Mouse (Mus musculus): Measurements from ENCODE around the gene Acot13. TPM values are rescaled to one million over a fixed set of nuclear protein-coding genes. Genes with fewer than 3 reads are reported as not detected.

Acot13 gene
- total and polyA plus RNA-seq, 2 experiments: 95.8 to 96.4 TPM

GRCm38 (mm10) chr13:24825587-24825986 is 5.8 kb downstream of the Acot13 start:
- peak; percentile 87 for DNase-seq (ENCODE audit: extremely low read depth, low read depth, low spot score)
- Histone ChIP-seq H3K4me1 (ENCODE audit: control insufficient read depth, insufficient read depth, low read length) (peaks cover 7% of the 10 kb centered on the region), H3K36me3 (ENCODE audit: control insufficient read depth, insufficient read depth, low read length) (no peaks in the 10 kb centered on the region), H3K4me3 (ENCODE audit: insufficient read depth, low read depth, low read length) (no peak overlapping the region), H3K9ac (ENCODE audit: low read depth, low read length) (no peak overlapping the region), H3K27me3 (ENCODE audit: control insufficient read depth, insufficient read depth, low read length) (no peaks in the 10 kb centered on the region), H3K79me2 (ENCODE audit: control insufficient read depth, insufficient read depth, low read length) (no peaks in the 10 kb centered on the region), H3K27ac (replicated peaks; ENCODE audit: insufficient read depth, low read depth, low read length) (peak overlapping the region; percentile 40; the same call in 1 of the 2 replicates)
- 16% methylated on average over 4 of the region's 4 CpGs for WGBS
- TF ChIP-seq POLR2A (IDR thresholded peaks at IDR 0.05; ENCODE audit: extremely low read depth, insufficient read depth, low read length) (no peak), CTCF (IDR thresholded peaks at IDR 0.05; ENCODE audit: low read depth, low read length) (no peak)

DNA sequence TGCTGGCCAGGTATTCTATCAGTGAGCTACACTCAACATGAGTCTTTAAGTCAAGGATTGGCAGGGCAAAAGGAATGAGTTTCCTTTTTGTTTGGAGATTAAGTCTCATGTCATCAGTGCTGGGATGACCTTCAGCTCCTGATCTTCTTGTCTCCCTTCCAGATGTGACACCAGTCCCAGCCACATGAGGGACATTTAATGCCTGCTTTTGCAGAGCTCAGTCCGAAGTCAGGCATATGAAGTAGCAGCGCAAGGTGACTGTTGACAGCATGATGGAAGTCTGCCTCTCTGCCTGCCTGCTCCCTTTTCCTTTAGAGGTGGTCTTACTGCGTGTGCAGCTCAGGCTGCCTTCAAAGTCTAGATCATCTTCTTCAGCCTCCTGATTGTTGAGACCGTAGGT is 6.7 kb downstream of the Acot13 start:
- Histone ChIP-seq H3K9ac (ENCODE audit: low read depth, low read length) (no peak overlapping the region), H3K4me1 (ENCODE audit: control insufficient read depth, insufficient read depth, low read length) (peaks cover 7% of the 10 kb centered on the region), H3K79me2 (ENCODE audit: control insufficient read depth, insufficient read depth, low read length) (no peaks in the 10 kb centered on the region), H3K27me3 (ENCODE audit: control insufficient read depth, insufficient read depth, low read length) (no peaks in the 10 kb centered on the region), H3K4me3 (ENCODE audit: insufficient read depth, low read depth, low read length) (no peak overlapping the region), H3K27ac (replicated peaks; ENCODE audit: insufficient read depth, low read depth, low read length) (no peak overlapping the region), H3K36me3 (ENCODE audit: control insufficient read depth, insufficient read depth, low read length) (peaks cover 1% of the 10 kb centered on the region; the same call in 1 of the 2 replicates)
- no peak for TF ChIP-seq CTCF (IDR thresholded peaks at IDR 0.05; ENCODE audit: low read depth, low read length)
- no peak for TF ChIP-seq POLR2A (IDR thresholded peaks at IDR 0.05; ENCODE audit: extremely low read depth, insufficient read depth, low read length)
- DNase-seq (ENCODE audit: extremely low read depth, low read depth, low spot score): no peak
- 94% methylated on average over 4 of the region's 4 CpGs for WGBS

DNA sequence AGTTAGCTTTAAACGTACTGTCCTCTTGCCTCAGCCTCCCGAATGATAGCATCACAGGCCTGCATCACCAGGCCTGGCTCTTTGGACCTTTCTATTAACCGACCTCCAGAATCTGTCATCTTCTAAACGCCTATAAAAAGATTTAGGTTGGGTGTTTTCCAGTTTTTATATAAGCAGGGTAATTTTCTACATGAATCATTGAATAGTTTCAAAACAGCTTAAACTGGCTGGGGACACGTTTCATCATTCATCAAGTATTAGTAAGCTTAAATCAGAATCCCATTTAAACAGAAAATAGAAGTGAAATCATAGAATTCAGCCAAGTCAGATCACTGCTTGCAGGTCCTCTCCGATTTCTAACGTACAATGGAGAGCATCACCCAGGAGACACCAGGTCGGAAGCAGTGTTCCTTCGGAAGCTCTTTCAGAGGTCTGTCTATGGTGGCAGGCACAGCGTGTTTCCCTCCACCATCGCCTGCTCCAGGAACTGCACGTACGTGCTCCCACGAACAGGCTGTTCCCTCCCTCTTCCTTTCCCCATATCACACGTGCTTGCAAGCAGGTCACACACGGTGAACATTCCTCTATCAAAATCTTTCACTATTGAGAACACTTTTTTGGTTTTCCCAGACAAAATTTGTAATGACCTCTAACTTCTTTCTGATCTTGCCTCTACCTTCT is 8.5 kb downstream of the Acot13 start:
- TF ChIP-seq CTCF (IDR thresholded peaks at IDR 0.05; ENCODE audit: low read depth, low read length): no peak
- TF ChIP-seq POLR2A (IDR thresholded peaks at IDR 0.05; ENCODE audit: extremely low read depth, insufficient read depth, low read length): no peak
- Histone ChIP-seq H3K79me2 (ENCODE audit: control insufficient read depth, insufficient read depth, low read length) (no peaks in the 10 kb centered on the region), H3K4me3 (ENCODE audit: insufficient read depth, low read depth, low read length) (no peak overlapping the region), H3K27me3 (ENCODE audit: control insufficient read depth, insufficient read depth, low read length) (no peaks in the 10 kb centered on the region), H3K4me1 (ENCODE audit: control insufficient read depth, insufficient read depth, low read length) (peaks cover 7% of the 10 kb centered on the region), H3K27ac (replicated peaks; ENCODE audit: insufficient read depth, low read depth, low read length) (no peak overlapping the region), H3K36me3 (ENCODE audit: control insufficient read depth, insufficient read depth, low read length) (peaks cover 5% of the 10 kb centered on the region; the same call in 1 of the 2 replicates), H3K9ac (ENCODE audit: low read depth, low read length) (no peak overlapping the region)
- no peak for DNase-seq (ENCODE audit: extremely low read depth, low read depth, low spot score)
- 86% methylated on average over 16 of the region's 16 CpGs for WGBS

GRCm38 (mm10) chr13:24819931-24820330 is 11.4 kb downstream of the Acot13 start:
- TF ChIP-seq CTCF (IDR thresholded peaks at IDR 0.05; ENCODE audit: low read depth, low read length) (no peak), POLR2A (IDR thresholded peaks at IDR 0.05; ENCODE audit: extremely low read depth, insufficient read depth, low read length) (no peak)
- no peak overlapping the region for H3K4me3 ChIP-seq (ENCODE audit: insufficient read depth, low read depth, low read length)
- 16% methylated on average over 1 of the region's 1 CpGs for WGBS
- no peaks in the 10 kb centered on the region for H3K79me2 ChIP-seq (ENCODE audit: control insufficient read depth, insufficient read depth, low read length)
- no peaks in the 10 kb centered on the region; the same call in 1 of the 2 replicates for H3K4me1 ChIP-seq (ENCODE audit: control insufficient read depth, insufficient read depth, low read length)
- H3K36me3 ChIP-seq (ENCODE audit: control insufficient read depth, insufficient read depth, low read length): peaks cover 17% of the 10 kb centered on the region
- no peaks in the 10 kb centered on the region for H3K27me3 ChIP-seq (ENCODE audit: control insufficient read depth, insufficient read depth, low read length)
- peak overlapping the region; percentile 45 for H3K27ac ChIP-seq (replicated peaks; ENCODE audit: insufficient read depth, low read depth, low read length)
- no peak overlapping the region for H3K9ac ChIP-seq (ENCODE audit: low read depth, low read length)
- DNase-seq (ENCODE audit: extremely low read depth, low read depth, low spot score): peak; percentile 87

- no peak for TF ChIP-seq POLR2A (IDR thresholded peaks at IDR 0.05; ENCODE audit: extremely low read depth, insufficient read depth, low read length)
- TF ChIP-seq CTCF (IDR thresholded peaks at IDR 0.05; ENCODE audit: low read depth, low read length): no peak
- Histone ChIP-seq H3K27ac (replicated peaks; ENCODE audit: insufficient read depth, low read depth, low read length) (no peak overlapping the region; the same call in 1 of the 2 replicates), H3K9ac (ENCODE audit: low read depth, low read length) (no peak overlapping the region), H3K36me3 (ENCODE audit: control insufficient read depth, insufficient read depth, low read length) (peaks cover 42% of the 10 kb centered on the region), H3K27me3 (ENCODE audit: control insufficient read depth, insufficient read depth, low read length) (no peaks in the 10 kb centered on the region), H3K4me3 (ENCODE audit: insufficient read depth, low read depth, low read length) (no peak overlapping the region), H3K4me1 (ENCODE audit: control insufficient read depth, insufficient read depth, low read length) (peaks cover 2% of the 10 kb centered on the region; the same call in 1 of the 2 replicates), H3K79me2 (ENCODE audit: control insufficient read depth, insufficient read depth, low read length) (no peaks in the 10 kb centered on the region)
- WGBS: 52% methylated on average over 4 of the region's 4 CpGs
- DNase-seq (ENCODE audit: extremely low read depth, low read depth, low spot score): peak; percentile 33
Observed at GRCm38 (mm10) chr13:24816125-24817092, 14.9 kb downstream of the Acot13 start.
